Mouse (Mus musculus) lung, postnatal 0 days (tissue): ENCODE data around the gene Ggact. TPM values are rescaled to one million over a fixed set of nuclear protein-coding genes. Genes with fewer than 3 reads are reported as not detected.

ENCODE experiments used
- ATAC-seq: fragments of 200-750 bp; cut with Nextera tagmentation; 2 replicates; pipeline ENCODE4 v1.8.0; 2017; ENCODE audit warnings: moderate library complexity
- DNase-seq: peaks from one replicate; pipeline ENCODE4 v3.0.0-alpha.2; 2016; ENCODE audit warnings: low spot score
- H3K27ac ChIP-seq: fragments of 300-500 bp; sonication (generic); 2 replicates; pipeline ENCODE4 v1.5.1; 2014; ENCODE audit warnings: antibody characterized with exemption, mild to moderate bottlenecking, low read length, mixed read lengths
- H3K27me3 ChIP-seq: fragments of 300-500 bp; sonication (generic); replicated peaks from 2 replicates; pipeline ENCODE4 v1.6.1; 2014; ENCODE audit warnings: low read length, mixed read lengths; ENCODE audit not compliant: insufficient read depth
- H3K36me3 ChIP-seq: fragments of 300-500 bp; sonication (generic); 2 replicates; pipeline ENCODE4 v1.6.1; 2014; ENCODE audit warnings: low read length, mixed read lengths; ENCODE audit not compliant: insufficient read depth
- H3K4me1 ChIP-seq: fragments of 300-500 bp; sonication (generic); 2 replicates; pipeline ENCODE4 v1.6.1; 2014; ENCODE audit warnings: antibody characterized with exemption, low read depth, low read length, mixed read lengths; ENCODE audit not compliant: insufficient read depth
- H3K4me2 ChIP-seq: fragments of 300-500 bp; sonication (generic); replicated peaks from 2 replicates; pipeline ENCODE4 v1.6.1; 2014; ENCODE audit warnings: low read depth, mild to moderate bottlenecking, low read length, moderate library complexity, mixed read lengths
- H3K4me3 ChIP-seq: fragments of 300-500 bp; sonication (generic); 2 replicates; pipeline ENCODE4 v1.5.1; 2014; ENCODE audit warnings: low read depth, low read length
- H3K9ac ChIP-seq: fragments of 300-500 bp; sonication (generic); replicated peaks from 2 replicates; pipeline ENCODE4 v1.6.1; 2014; ENCODE audit warnings: low read depth, mild to moderate bottlenecking
- H3K9me3 ChIP-seq: fragments of 300-500 bp; sonication (generic); 2 replicates; pipeline ENCODE4 v1.6.1; 2016; ENCODE audit warnings: low read length, mixed read lengths
- CTCF ChIP-seq: IDR thresholded peaks from 2 replicates; pipeline ENCODE4 v1.5.1; 2016; ENCODE audit warnings: antibody characterized with exemption, mild to moderate bottlenecking
- EP300 ChIP-seq: IDR thresholded peaks from 2 replicates; pipeline ENCODE4 v1.6.1; 2016; ENCODE audit warnings: antibody characterized with exemption, mild to moderate bottlenecking, control low read depth
- WGBS: fragments of 180-500 bp; shearing (Covaris S2); extraction: QIAGEN DNeasy Blood & Tissue Kit; methylation state at CpG from one replicate; pipeline ENCODE4 v1.1.7; 2014; 5-methylcytosine and 5-hydroxymethylcytosine counted together
- polyA plus RNA-seq: library from polyadenylated mRNA; unstranded; fragments of >200 nt; fragmentation: Nextera tagmentation; extraction: Ambion mirVana; gene quantifications from 2 replicates; pipeline ENCODE4 v1.2.1, GENCODE M21; 2015

The Ggact gene
- polyA plus RNA-seq, 1 experiment from 2014 or later, result 35.3 TPM

DNA sequence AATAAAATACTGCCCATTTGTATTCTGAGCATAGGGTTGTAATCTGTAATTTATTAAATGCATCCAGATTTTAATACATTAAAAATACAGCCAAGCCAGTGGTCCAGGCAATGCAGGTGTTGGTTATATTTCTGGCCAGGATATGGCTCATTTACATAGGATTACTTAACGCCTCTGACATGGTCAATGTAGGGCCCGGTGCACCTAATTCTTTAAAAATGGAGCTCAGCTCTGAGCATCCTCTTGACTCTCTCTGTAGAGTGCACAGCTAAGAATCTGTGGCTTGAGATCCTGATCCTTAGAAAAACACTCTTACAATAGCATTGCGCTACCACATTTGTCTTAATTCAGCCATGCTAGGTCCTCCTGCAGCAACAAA is 29.9 kb upstream of the Ggact start:
- H3K36me3 ChIP-seq, result no peaks in the 10 kb centered on the region
- H3K9ac ChIP-seq, result no peak overlapping the region
- 86% methylated on average over 3 of the region's 3 CpGs for WGBS
- H3K4me2 ChIP-seq, result no peak overlapping the region
- H3K4me3 ChIP-seq, result no peak overlapping the region
- no peaks in the 10 kb centered on the region for H3K27me3 ChIP-seq
- ATAC-seq (no peak), DNase-seq (no peak)
- H3K4me1 ChIP-seq, result no peaks in the 10 kb centered on the region
- no peak overlapping the region for H3K27ac ChIP-seq
- no peaks in the 10 kb centered on the region for H3K9me3 ChIP-seq
- TF ChIP-seq EP300, result no peak
- no peak for TF ChIP-seq CTCF

- Histone ChIP-seq H3K4me2 (no peak overlapping the region), H3K27me3 (no peaks in the 10 kb centered on the region), H3K9me3 (no peaks in the 10 kb centered on the region), H3K27ac (no peak overlapping the region), H3K36me3 (no peaks in the 10 kb centered on the region), H3K9ac (no peak overlapping the region), H3K4me3 (no peak overlapping the region), H3K4me1 (no peaks in the 10 kb centered on the region)
- no peak for DNase-seq
- no peak for ATAC-seq
- TF ChIP-seq EP300 (no peak), CTCF (no peak)
- WGBS, result 62% methylated on average over 4 of the region's 4 CpGs
These were observed 29.4 kb upstream of the Ggact start for GRCm38 (mm10) chr14:122942757-122943474.

DNA sequence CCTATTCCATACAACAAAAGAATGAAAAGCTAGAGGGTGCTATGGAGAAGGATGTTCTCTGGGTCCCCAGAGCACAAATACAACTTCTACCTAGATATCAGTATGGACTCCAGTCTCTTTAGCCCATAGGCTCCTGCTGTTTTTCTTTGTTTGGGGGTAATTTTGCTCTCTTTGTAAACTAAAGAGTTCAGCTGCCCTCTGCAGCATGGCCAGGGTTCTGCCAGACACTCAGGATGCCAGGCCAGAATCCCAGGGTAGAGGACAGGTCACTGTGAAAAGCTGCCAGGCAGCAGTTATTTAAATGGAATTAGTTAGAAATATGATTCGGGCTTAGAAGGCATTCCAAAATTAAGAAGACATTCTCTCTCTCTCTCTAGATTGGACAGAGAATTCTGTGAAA is 22.9 kb upstream of the Ggact start:
- no peaks in the 10 kb centered on the region for H3K9me3 ChIP-seq
- ATAC-seq (no peak), DNase-seq (no peak)
- H3K9ac ChIP-seq, result no peak overlapping the region
- H3K4me2 ChIP-seq, result no peak overlapping the region
- H3K27me3 ChIP-seq, result no peaks in the 10 kb centered on the region
- H3K36me3 ChIP-seq, result no peaks in the 10 kb centered on the region
- TF ChIP-seq EP300, result no peak
- no peak for TF ChIP-seq CTCF
- H3K27ac ChIP-seq, result no peak overlapping the region
- WGBS, result 90% methylated on average over 1 of the region's 1 CpGs
- no peaks in the 10 kb centered on the region for H3K4me1 ChIP-seq
- H3K4me3 ChIP-seq, result no peak overlapping the region

- Histone ChIP-seq H3K4me3 (no peak overlapping the region), H3K9me3 (no peaks in the 10 kb centered on the region), H3K27me3 (no peaks in the 10 kb centered on the region), H3K36me3 (no peaks in the 10 kb centered on the region), H3K27ac (no peak overlapping the region), H3K9ac (no peak overlapping the region), H3K4me2 (no peak overlapping the region), H3K4me1 (no peaks in the 10 kb centered on the region)
- DNase-seq (no peak), ATAC-seq (no peak)
- WGBS, result 69% methylated on average over 5 of the region's 5 CpGs
- TF ChIP-seq CTCF, result no peak
- no peak for TF ChIP-seq EP300
These were observed 6.5 kb upstream of the Ggact start for GRCm38 (mm10) chr14:122920011-122920410.

DNA sequence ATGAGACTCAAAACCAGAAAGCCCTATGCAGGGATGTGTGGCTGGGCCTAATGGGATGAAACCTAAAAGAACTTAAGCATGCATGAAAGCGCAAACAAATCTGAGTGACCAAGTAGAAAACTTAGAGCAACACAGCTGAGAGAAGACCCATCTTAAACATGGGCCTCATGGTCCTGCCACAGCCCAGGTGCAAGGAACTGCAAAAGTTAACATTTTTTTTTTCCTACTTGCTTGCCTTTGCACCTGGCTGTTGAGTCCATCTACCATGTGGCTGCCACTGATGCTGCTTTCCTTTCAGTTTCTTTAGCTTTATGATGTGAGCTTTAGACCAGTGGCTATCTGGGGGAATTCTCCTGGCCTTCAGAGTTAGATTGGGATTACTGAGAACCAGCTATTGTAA is 4.1 kb upstream of the Ggact start:
- Histone ChIP-seq H3K36me3 (no peaks in the 10 kb centered on the region), H3K9ac (no peak overlapping the region), H3K27me3 (no peaks in the 10 kb centered on the region), H3K4me2 (no peak overlapping the region), H3K27ac (no peak overlapping the region), H3K4me1 (no peaks in the 10 kb centered on the region), H3K4me3 (no peak overlapping the region), H3K9me3 (no peaks in the 10 kb centered on the region)
- ATAC-seq, result no peak
- DNase-seq, result no peak
- 96% methylated on average over 1 of the region's 1 CpGs for WGBS
- TF ChIP-seq EP300 (no peak), CTCF (no peak)

- Histone ChIP-seq H3K9me3 (no peaks in the 10 kb centered on the region), H3K4me1 (no peaks in the 10 kb centered on the region; the same call in 1 of the 2 replicates), H3K4me2 (peak overlapping the region; percentile 80), H3K27ac (peak overlapping the region; percentile 76), H3K27me3 (no peaks in the 10 kb centered on the region), H3K4me3 (peak overlapping the region; percentile 60), H3K36me3 (no peaks in the 10 kb centered on the region), H3K9ac (peak overlapping the region; percentile 48)
- ATAC-seq, result peak; percentile 87
- WGBS, result under 1% methylated on average over 44 of the region's 58 CpGs
- DNase-seq, result peak; percentile 74
- TF ChIP-seq EP300 (no peak), CTCF (no peak; the same call in 1 of the 2 replicates)
These were observed 602 bp downstream of the Ggact start for GRCm38 (mm10) chr14:122912812-122913498.
